Mouse (Mus musculus): ENCODE results near the gene AF366264.
"Not testable (repeated sequence)": the region's sequence is repeated elsewhere in the genome, so short reads cannot be mapped to it uniquely, and the experiment has no call there.

Gene AF366264

GRCm38 (mm10) chr8:13838289-13838688 lies at the start of gene AF366264:
TSS of gene AF366264 (minus strand) at chr8:13838389.
- not testable (repeated sequence) for DNase-seq

- peak; percentile 39 to 59 for DNase-seq
These were observed 5.1 kb upstream of the AF366264 start for GRCm38 (mm10) chr8:13843286-13843685.

GRCm38 (mm10) chr8:13828598-13829172 lies 9.5 kb downstream of the AF366264 start:
- DNase-seq = no peak

- no peak for DNase-seq
These were observed 38.6 kb downstream of the AF366264 start for GRCm38 (mm10) chr8:13799566-13799965.

GRCm38 (mm10) chr8:13797676-13798075 lies 40.5 kb downstream of the AF366264 start:
- no peak for DNase-seq

- no peak for DNase-seq
These were observed 44.5 kb downstream of the AF366264 start for GRCm38 (mm10) chr8:13793746-13794101.

GRCm38 (mm10) chr8:13793097-13793745 lies 45.0 kb downstream of the AF366264 start:
- DNase-seq = no peak

- no peak for DNase-seq
These were observed 48.6 kb downstream of the AF366264 start for GRCm38 (mm10) chr8:13789606-13790005.

GRCm38 (mm10) chr8:13785764-13786299 lies 52.4 kb downstream of the AF366264 start:
- peak; percentile 94 to 97 for DNase-seq

- DNase-seq = peak; percentile 90 to 92
These were observed 52.9 kb downstream of the AF366264 start, which contains the start of gene Upf3a for GRCm38 (mm10) chr8:13785250-13785763. TSS of gene Upf3a (plus strand) at chr8:13785615.
